Mouse (Mus musculus) left cerebral cortex, adult 9 months (tissue): ENCODE measurements around the gene Spata21.

Experiments used
- DNase-seq, 2 experiments: peaks; one replicate each; pipeline ENCODE4 v3.0.0; 2022; ENCODE audit warnings: low spot score in 2 of 2

The Spata21 gene

GRCm38 (mm10) chr4:141088033-141088432 lies at the start of gene Spata21:
Spata21 (plus strand) TSS chr4:141088333.
- DNase-seq: no peak

GRCm38 (mm10) chr4:141041117-141041516 lies 47.0 kb upstream of the Spata21 start:
- no peak for DNase-seq

GRCm38 (mm10) chr4:141044816-141045215 lies 43.3 kb upstream of the Spata21 start:
- DNase-seq: no peak

GRCm38 (mm10) chr4:141048810-141049475 lies 39.2 kb upstream of the Spata21 start:
- no peak for DNase-seq

- DNase-seq: peak in 1 of 2 experiments; percentile 53
These were observed 38.7 kb upstream of the Spata21 start for GRCm38 (mm10) chr4:141049476-141049835.

GRCm38 (mm10) chr4:141052442-141052841 lies 35.7 kb upstream of the Spata21 start:
- DNase-seq: no peak

- no peak for DNase-seq
These were observed 35.0 kb upstream of the Spata21 start for GRCm38 (mm10) chr4:141053138-141053537.

- DNase-seq: peak; percentile 64 to 82
These were observed 34.5 kb upstream of the Spata21 start for GRCm38 (mm10) chr4:141053568-141054161.

GRCm38 (mm10) chr4:141056970-141057369 lies 31.2 kb upstream of the Spata21 start:
- DNase-seq: no peak

GRCm38 (mm10) chr4:141058835-141059234 lies 29.3 kb upstream of the Spata21 start:
- DNase-seq: no peak

- DNase-seq: no peak
These were observed 28.3 kb upstream of the Spata21 start for GRCm38 (mm10) chr4:141059616-141060425.

GRCm38 (mm10) chr4:141060426-141061301 lies 27.5 kb upstream of the Spata21 start, which contains the start of gene Crocc:
Crocc (minus strand) TSS chr4:141060550.
- peak; percentile 94 to 99 for DNase-seq

- DNase-seq: no peak
These were observed 24.0 kb upstream of the Spata21 start for GRCm38 (mm10) chr4:141064104-141064659.

GRCm38 (mm10) chr4:141065123-141065522 lies 23.0 kb upstream of the Spata21 start:
- DNase-seq: peak in 1 of 2 experiments; percentile 86

- DNase-seq: no peak
These were observed 21.2 kb upstream of the Spata21 start for GRCm38 (mm10) chr4:141066709-141067515.

GRCm38 (mm10) chr4:141067516-141068046 lies 20.6 kb upstream of the Spata21 start:
- DNase-seq: no peak

- no peak for DNase-seq
These were observed 19.5 kb upstream of the Spata21 start for GRCm38 (mm10) chr4:141068655-141069054.

- DNase-seq: no peak
These were observed 18.4 kb upstream of the Spata21 start for GRCm38 (mm10) chr4:141069731-141070130.

GRCm38 (mm10) chr4:141072502-141072901 lies 15.6 kb upstream of the Spata21 start:
- no peak for DNase-seq

- peak in 1 of 2 experiments; percentile 81 for DNase-seq
These were observed 14.5 kb upstream of the Spata21 start for GRCm38 (mm10) chr4:141073661-141074060.
